Mouse (Mus musculus) limb, embryonic 10.5 days (tissue): ENCODE measurements around the gene Gm6337. TPM values are rescaled to one million over a fixed set of nuclear protein-coding genes. Genes with fewer than 3 reads are reported as not detected.
"Not testable (repeated sequence)": the region's sequence is repeated elsewhere in the genome, so short reads cannot be mapped to it uniquely, and the experiment has no call there.

Experiments
- DNase-seq: peaks from one replicate; pipeline ENCODE4 v3.0.0-alpha.2; 2017; ENCODE audit warnings: low spot score
- H3K27ac ChIP-seq: fragments of 300-500 bp; sonication (generic); 2 replicates; pipeline ENCODE4 v1.5.1; 2016; ENCODE audit warnings: mild to moderate bottlenecking
- H3K27me3 ChIP-seq: fragments of 300-500 bp; sonication (generic); 2 replicates; pipeline ENCODE4 v1.6.1; 2016; ENCODE audit warnings: low read depth, mild to moderate bottlenecking; ENCODE audit not compliant: poor library complexity, severe bottlenecking
- H3K36me3 ChIP-seq: fragments of 300-500 bp; sonication (generic); 2 replicates; pipeline ENCODE4 v1.6.1; 2016; ENCODE audit warnings: mild to moderate bottlenecking, moderate library complexity
- H3K4me1 ChIP-seq: fragments of 300-500 bp; sonication (generic); 2 replicates; pipeline ENCODE4 v1.6.1; 2016
- H3K4me3 ChIP-seq: fragments of 300-500 bp; sonication (generic); 2 replicates; pipeline ENCODE4 v1.5.1; 2016; ENCODE audit warnings: mild to moderate bottlenecking, moderate library complexity
- H3K9me3 ChIP-seq: fragments of 300-500 bp; sonication (generic); replicated peaks from 2 replicates; pipeline ENCODE4 v1.6.1; 2016; ENCODE audit warnings: mild to moderate bottlenecking
- WGBS: fragments of 180-500 bp; shearing (Covaris S2); methylation state at CpG from one replicate; pipeline ENCODE4 v1.1.7; 2016; 5-methylcytosine and 5-hydroxymethylcytosine counted together
- polyA plus RNA-seq: library from polyadenylated mRNA; unstranded; fragments of >200 nt; fragmentation: Nextera tagmentation; extraction: Ambion mirVana; gene quantifications from 2 replicates; pipeline ENCODE4 v1.2.1, GENCODE M21; 2016

Gene Gm6337
- polyA plus RNA-seq = not detected in 2 replicates

- not testable (repeated sequence) for H3K27ac ChIP-seq, H3K4me1 ChIP-seq, H3K36me3 ChIP-seq, H3K9me3 ChIP-seq, H3K27me3 ChIP-seq, DNase-seq, H3K4me3 ChIP-seq
- 89% methylated on average over 4 of the region's 4 CpGs for WGBS
Measured at GRCm38 (mm10) chr14:6058167-6058566, at the start of gene Gm6337. Gm6337 (minus strand) TSS chr14:6058267.

GRCm38 (mm10) chr14:6107500-6107899, 49.4 kb upstream of the Gm6337 start:
- not testable (repeated sequence) for H3K36me3 ChIP-seq, H3K27me3 ChIP-seq, H3K4me1 ChIP-seq, H3K27ac ChIP-seq, H3K9me3 ChIP-seq, H3K4me3 ChIP-seq, DNase-seq
- 11% methylated on average over 9 of the region's 9 CpGs for WGBS

GRCm38 (mm10) chr14:6093842-6094241, 35.8 kb upstream of the Gm6337 start, which contains the start of gene Gm8206:
Gm8206 (minus strand) TSS chr14:6093942.
- H3K4me1 ChIP-seq, H3K9me3 ChIP-seq, DNase-seq, H3K27me3 ChIP-seq, H3K4me3 ChIP-seq, H3K36me3 ChIP-seq, H3K27ac ChIP-seq: not testable (repeated sequence)
- 84% methylated on average over 3 of the region's 3 CpGs for WGBS

Other genes with a start within 250 kb of the Gm6337 start
- not detected in 2 replicates for gene Gm3424, start 227.9 kb downstream of the Gm6337 start, polyA plus RNA-seq
- gene Gm8237, start 177.9 kb downstream of the Gm6337 start, polyA plus RNA-seq = 0.06 and 0.10 TPM in 2 replicates
- gene Gm3248, start 96.5 kb downstream of the Gm6337 start, polyA plus RNA-seq = 0.20 and 0.46 TPM in 2 replicates
- gene Gm3453, start 79.1 kb downstream of the Gm6337 start, polyA plus RNA-seq = not detected in 2 replicates
- 1.2 and 1.3 TPM in 2 replicates for gene Gm8206, start 35.7 kb upstream of the Gm6337 start, polyA plus RNA-seq
- gene Gm3468, start 50.4 kb upstream of the Gm6337 start, polyA plus RNA-seq = 2.2 and 2.5 TPM in 2 replicates
- gene Gm3476, start 67.5 kb upstream of the Gm6337 start, polyA plus RNA-seq = not detected in 2 replicates
- gene Gm21560, start 161.0 kb upstream of the Gm6337 start, polyA plus RNA-seq = not detected in 2 replicates
- gene Gm3411, start 229.0 kb upstream of the Gm6337 start, polyA plus RNA-seq = 1.4 and 1.5 TPM in 2 replicates
- gene Gm21103, start 246.6 kb upstream of the Gm6337 start, polyA plus RNA-seq = not detected in 2 replicates